Mouse (Mus musculus): ENCODE results near the gene Olfr589. TPM values are rescaled to one million over a fixed set of nuclear protein-coding genes. Genes with fewer than 3 reads are reported as not detected.
"Not testable (repeated sequence)": the region's sequence is repeated elsewhere in the genome, so short reads cannot be mapped to it uniquely, and the experiment has no call there.

Olfr589 gene
- not detected in 2 replicates for polyA plus RNA-seq (2014; fragmentation: Nextera tagmentation; extraction: Ambion mirVana)

- H3K27ac ChIP-seq (replicated peaks; ENCODE audit: low read depth, low read length) = no peak within 1 kb of the TSS
- no peak within 1 kb of the TSS for H3K4me2 ChIP-seq (ENCODE audit: low read depth, severe bottlenecking)
- no peaks in the 10 kb centered on the region for H3K27me3 ChIP-seq (ENCODE audit: control insufficient read depth, insufficient read depth, low read length)
- no peaks in the 10 kb centered on the region for H3K4me1 ChIP-seq (ENCODE audit: control insufficient read depth, insufficient read depth, low read length)
- H3K4me3 ChIP-seq (ENCODE audit: low read depth, low read length) = no peak within 1 kb of the TSS
- H3K9ac ChIP-seq (ENCODE audit: low read length) = no peak within 1 kb of the TSS
- H3K36me3 ChIP-seq (ENCODE audit: control insufficient read depth, insufficient read depth, low read length) = no peaks in the 10 kb centered on the region
- H3K9me3 ChIP-seq (ENCODE audit: control insufficient read depth, low read length) = no peaks in the 10 kb centered on the region
- ATAC-seq (ENCODE audit: insufficient number of reproducible peaks, low FRiP score, low TSS enrichment, low read depth) = no peak
- DNase-seq (ENCODE audit: low spot score) = no peak
- 67% methylated on average over 2 of the region's 2 CpGs for WGBS
These were observed at the start of gene Olfr589 for GRCm38 (mm10) chr7:103156256-103156655. Gene Olfr589 (minus strand): TSS chr7:103156356.

- H3K4me2 ChIP-seq (ENCODE audit: low read depth, severe bottlenecking); H3K27ac ChIP-seq (replicated peaks; ENCODE audit: low read depth, low read length); ATAC-seq (ENCODE audit: insufficient number of reproducible peaks, low FRiP score, low TSS enrichment, low read depth); H3K4me1 ChIP-seq (ENCODE audit: control insufficient read depth, insufficient read depth, low read length); H3K9me3 ChIP-seq (ENCODE audit: control insufficient read depth, low read length); DNase-seq (ENCODE audit: low spot score); H3K9ac ChIP-seq (ENCODE audit: low read length); H3K4me3 ChIP-seq (ENCODE audit: low read depth, low read length); H3K36me3 ChIP-seq (ENCODE audit: control insufficient read depth, insufficient read depth, low read length); H3K27me3 ChIP-seq (ENCODE audit: control insufficient read depth, insufficient read depth, low read length): not testable (repeated sequence)
- 89% methylated on average over 1 of the region's 1 CpGs for WGBS
These were observed 28.3 kb upstream of the Olfr589 start, which contains the start of gene Olfr592 for GRCm38 (mm10) chr7:103184503-103184902. Gene Olfr592 (plus strand): TSS chr7:103184803.

GRCm38 (mm10) chr7:103178240-103178639 lies 22.1 kb upstream of the Olfr589 start, which contains the start of gene Olfr591:
Gene Olfr591 (minus strand): TSS chr7:103178340.
- no peak within 1 kb of the TSS for H3K4me2 ChIP-seq (ENCODE audit: low read depth, severe bottlenecking)
- ATAC-seq (ENCODE audit: insufficient number of reproducible peaks, low FRiP score, low TSS enrichment, low read depth) (no peak), DNase-seq (ENCODE audit: low spot score) (no peak)
- H3K27ac ChIP-seq (replicated peaks; ENCODE audit: low read depth, low read length) = no peak within 1 kb of the TSS
- H3K9me3 ChIP-seq (ENCODE audit: control insufficient read depth, low read length) = 0 out of 2 replicates have a peak, but pooled peaks cover under 1% of the 10 kb centered on the region
- H3K27me3 ChIP-seq (ENCODE audit: control insufficient read depth, insufficient read depth, low read length) = no peaks in the 10 kb centered on the region
- no peak within 1 kb of the TSS for H3K9ac ChIP-seq (ENCODE audit: low read length)
- no peaks in the 10 kb centered on the region for H3K36me3 ChIP-seq (ENCODE audit: control insufficient read depth, insufficient read depth, low read length)
- H3K4me1 ChIP-seq (ENCODE audit: control insufficient read depth, insufficient read depth, low read length) = no peaks in the 10 kb centered on the region
- WGBS = 83% methylated on average over 1 of the region's 1 CpGs
- no peak within 1 kb of the TSS for H3K4me3 ChIP-seq (ENCODE audit: low read depth, low read length)

GRCm38 (mm10) chr7:103169697-103170096 lies 13.5 kb upstream of the Olfr589 start:
- no peak overlapping the region for H3K4me3 ChIP-seq (ENCODE audit: low read depth, low read length)
- H3K9me3 ChIP-seq (ENCODE audit: control insufficient read depth, low read length) = no peaks in the 10 kb centered on the region
- H3K9ac ChIP-seq (ENCODE audit: low read length) = no peak overlapping the region
- no peaks in the 10 kb centered on the region for H3K36me3 ChIP-seq (ENCODE audit: control insufficient read depth, insufficient read depth, low read length)
- DNase-seq (ENCODE audit: low spot score) (no peak), ATAC-seq (ENCODE audit: insufficient number of reproducible peaks, low FRiP score, low TSS enrichment, low read depth) (no peak)
- no peak overlapping the region for H3K4me2 ChIP-seq (ENCODE audit: low read depth, severe bottlenecking)
- no peaks in the 10 kb centered on the region for H3K4me1 ChIP-seq (ENCODE audit: control insufficient read depth, insufficient read depth, low read length)
- H3K27ac ChIP-seq (replicated peaks; ENCODE audit: low read depth, low read length) = no peak overlapping the region
- WGBS = 86% methylated on average over 5 of the region's 5 CpGs
- no peaks in the 10 kb centered on the region for H3K27me3 ChIP-seq (ENCODE audit: control insufficient read depth, insufficient read depth, low read length)

GRCm38 (mm10) chr7:103140579-103140978 lies 15.6 kb downstream of the Olfr589 start, which contains the start of gene Olfr588-ps1:
Gene Olfr588-ps1 (plus strand): TSS chr7:103140879.
- ATAC-seq (ENCODE audit: insufficient number of reproducible peaks, low FRiP score, low TSS enrichment, low read depth) = no peak
- Histone ChIP-seq H3K9me3 (ENCODE audit: control insufficient read depth, low read length) (no peaks in the 10 kb centered on the region), H3K27ac (replicated peaks; ENCODE audit: low read depth, low read length) (no peak within 1 kb of the TSS), H3K4me2 (ENCODE audit: low read depth, severe bottlenecking) (no peak within 1 kb of the TSS), H3K27me3 (ENCODE audit: control insufficient read depth, insufficient read depth, low read length) (no peaks in the 10 kb centered on the region), H3K4me1 (ENCODE audit: control insufficient read depth, insufficient read depth, low read length) (no peaks in the 10 kb centered on the region), H3K4me3 (ENCODE audit: low read depth, low read length) (no peak within 1 kb of the TSS), H3K9ac (ENCODE audit: low read length) (no peak within 1 kb of the TSS), H3K36me3 (ENCODE audit: control insufficient read depth, insufficient read depth, low read length) (no peaks in the 10 kb centered on the region)
- WGBS = 65% methylated on average over 1 of the region's 1 CpGs
- no peak for DNase-seq (ENCODE audit: low spot score)

- Histone ChIP-seq H3K36me3 (ENCODE audit: control insufficient read depth, insufficient read depth, low read length) (no peaks in the 10 kb centered on the region), H3K9me3 (ENCODE audit: control insufficient read depth, low read length) (no peaks in the 10 kb centered on the region), H3K4me1 (ENCODE audit: control insufficient read depth, insufficient read depth, low read length) (no peaks in the 10 kb centered on the region), H3K27ac (replicated peaks; ENCODE audit: low read depth, low read length) (no peak within 1 kb of the TSS), H3K4me2 (ENCODE audit: low read depth, severe bottlenecking) (no peak within 1 kb of the TSS), H3K9ac (ENCODE audit: low read length) (no peak within 1 kb of the TSS), H3K4me3 (ENCODE audit: low read depth, low read length) (no peak within 1 kb of the TSS), H3K27me3 (ENCODE audit: control insufficient read depth, insufficient read depth, low read length) (no peaks in the 10 kb centered on the region)
- DNase-seq (ENCODE audit: low spot score) (no peak), ATAC-seq (ENCODE audit: insufficient number of reproducible peaks, low FRiP score, low TSS enrichment, low read depth) (no peak)
- 96% methylated on average over 3 of the region's 3 CpGs for WGBS
These were observed 30.6 kb downstream of the Olfr589 start, which contains the start of gene Olfr586 for GRCm38 (mm10) chr7:103125538-103125937. Gene Olfr586 (minus strand): TSS chr7:103125638.

- ATAC-seq (ENCODE audit: insufficient number of reproducible peaks, low FRiP score, low TSS enrichment, low read depth) = no peak
- WGBS = 46% methylated on average over 3 of the region's 3 CpGs
These were observed 36.8 kb downstream of the Olfr589 start for GRCm38 (mm10) chr7:103119406-103119805.

More at GRCm38 (mm10) chr7:103119406-103119805, 36.8 kb downstream of the Olfr589 start:
- no peak for DNase-seq (ENCODE audit: low spot score)
- H3K9me3 ChIP-seq (ENCODE audit: control insufficient read depth, low read length) = no peaks in the 10 kb centered on the region
- no peaks in the 10 kb centered on the region for H3K4me1 ChIP-seq (ENCODE audit: control insufficient read depth, insufficient read depth, low read length)
- H3K4me2 ChIP-seq (ENCODE audit: low read depth, severe bottlenecking) = no peak overlapping the region
- H3K36me3 ChIP-seq (ENCODE audit: control insufficient read depth, insufficient read depth, low read length) = no peaks in the 10 kb centered on the region
- no peak overlapping the region for H3K27ac ChIP-seq (replicated peaks; ENCODE audit: low read depth, low read length)
- no peak overlapping the region for H3K4me3 ChIP-seq (ENCODE audit: low read depth, low read length)
- no peak overlapping the region for H3K9ac ChIP-seq (ENCODE audit: low read length)
- no peaks in the 10 kb centered on the region for H3K27me3 ChIP-seq (ENCODE audit: control insufficient read depth, insufficient read depth, low read length)

All from limb, embryonic 11.5 days (tissue).